Mouse (Mus musculus): Measurements from ENCODE around the gene Aldh3b1. TPM values are rescaled to one million over a fixed set of nuclear protein-coding genes. Genes with fewer than 3 reads are reported as not detected.

The Aldh3b1 gene
- polyA plus RNA-seq, 1 experiment from 2014 or later = 1.1 TPM

DNA sequence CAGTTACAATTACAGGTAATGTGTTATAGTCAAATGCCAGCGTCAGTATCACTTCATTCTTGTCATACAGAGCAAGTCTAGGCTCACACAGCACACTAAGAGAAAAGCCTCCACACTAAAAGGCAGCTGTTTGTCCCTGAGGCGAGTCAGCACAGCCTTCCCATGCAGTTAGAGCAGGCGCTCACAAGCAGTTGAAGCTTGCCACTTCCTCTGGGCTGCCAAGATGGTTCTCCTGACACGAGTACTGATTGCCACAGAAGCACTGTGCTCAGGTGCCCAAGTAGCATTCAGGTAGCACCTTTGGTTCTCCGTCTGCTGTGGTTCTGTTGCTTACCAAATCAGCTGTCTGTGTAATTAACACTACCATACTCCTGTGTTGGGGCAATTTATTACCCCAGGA, 40.5 kb downstream of the Aldh3b1 start:
- Histone ChIP-seq H3K4me3 (replicated peaks) (no peak overlapping the region), H3K9me3 (no peaks in the 10 kb centered on the region), H3K9ac (replicated peaks) (no peak overlapping the region), H3K27ac (no peak overlapping the region), H3K4me2 (replicated peaks) (no peak overlapping the region), H3K36me3 (peaks cover 82% of the 10 kb centered on the region), H3K27me3 (no peaks in the 10 kb centered on the region), H3K4me1 (replicated peaks) (no peaks in the 10 kb centered on the region)
- 94% methylated on average over 5 of the region's 5 CpGs for WGBS
- no peak for ATAC-seq

DNA sequence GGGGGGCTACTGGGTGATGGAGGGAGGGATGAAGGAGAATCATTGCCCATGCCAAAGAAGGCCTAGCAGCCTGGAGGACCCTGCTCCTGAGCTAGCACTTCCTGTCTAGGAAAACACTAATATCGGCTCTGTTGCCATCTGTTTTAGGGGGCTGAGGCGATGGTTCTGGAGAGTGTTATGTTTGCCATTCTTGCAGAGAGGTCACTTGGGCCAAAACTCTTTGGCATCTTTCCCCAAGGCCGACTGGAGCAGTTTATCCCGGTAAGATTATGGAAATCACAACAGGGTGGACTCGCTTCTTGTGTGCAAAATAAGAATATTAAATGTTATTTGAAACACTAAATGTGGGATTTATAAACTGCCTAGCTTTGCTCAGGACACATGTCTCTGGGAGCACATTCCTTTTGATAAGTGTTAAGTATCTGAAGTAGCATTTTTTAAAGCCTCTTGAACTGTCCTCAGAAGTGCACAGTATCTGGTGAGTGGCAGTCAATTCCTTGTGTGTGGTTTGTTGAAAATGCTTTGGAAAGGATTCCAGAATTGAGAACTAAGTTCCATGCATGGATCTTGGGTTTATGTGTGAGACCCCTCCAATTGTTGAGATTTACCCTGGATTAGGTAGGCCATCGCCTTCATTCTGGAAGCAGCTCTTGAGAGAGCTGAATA, 45.1 kb downstream of the Aldh3b1 start:
- H3K36me3 ChIP-seq = peaks cover 36% of the 10 kb centered on the region
- H3K9ac ChIP-seq (replicated peaks) = no peak overlapping the region
- no peaks in the 10 kb centered on the region for H3K9me3 ChIP-seq
- H3K4me2 ChIP-seq (replicated peaks) = no peak overlapping the region
- WGBS = 86% methylated on average over 6 of the region's 6 CpGs
- ATAC-seq = no peak
- H3K4me1 ChIP-seq (replicated peaks) = no peaks in the 10 kb centered on the region
- H3K4me3 ChIP-seq (replicated peaks) = no peak overlapping the region
- H3K27me3 ChIP-seq = no peaks in the 10 kb centered on the region
- no peak overlapping the region for H3K27ac ChIP-seq

DNA sequence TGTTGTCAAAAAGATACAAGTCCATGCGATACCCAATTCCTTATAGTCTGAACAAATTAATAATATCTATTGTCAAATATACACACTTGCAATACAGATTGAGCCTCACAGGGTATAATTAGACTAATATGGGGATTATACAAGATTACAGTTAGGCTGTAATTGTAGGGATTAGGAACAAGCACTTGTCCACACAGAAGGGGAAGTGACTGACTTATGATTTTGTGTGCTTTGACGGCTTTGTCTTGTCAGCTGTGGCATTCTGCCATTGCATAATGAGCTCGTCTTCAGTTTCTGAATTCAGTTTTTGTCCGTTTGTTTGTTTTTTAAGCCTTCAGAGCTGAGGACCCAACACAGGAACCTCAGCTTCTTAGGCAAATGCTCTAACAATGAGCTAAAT, 47.4 kb downstream of the Aldh3b1 start:
- Histone ChIP-seq H3K4me1 (replicated peaks) (no peaks in the 10 kb centered on the region), H3K36me3 (peaks cover 22% of the 10 kb centered on the region), H3K9ac (replicated peaks) (no peak overlapping the region), H3K27ac (no peak overlapping the region), H3K9me3 (no peaks in the 10 kb centered on the region), H3K27me3 (no peaks in the 10 kb centered on the region), H3K4me3 (replicated peaks) (no peak overlapping the region), H3K4me2 (replicated peaks) (no peak overlapping the region)
- ATAC-seq = no peak
- WGBS = 69% methylated on average over 4 of the region's 4 CpGs

DNA sequence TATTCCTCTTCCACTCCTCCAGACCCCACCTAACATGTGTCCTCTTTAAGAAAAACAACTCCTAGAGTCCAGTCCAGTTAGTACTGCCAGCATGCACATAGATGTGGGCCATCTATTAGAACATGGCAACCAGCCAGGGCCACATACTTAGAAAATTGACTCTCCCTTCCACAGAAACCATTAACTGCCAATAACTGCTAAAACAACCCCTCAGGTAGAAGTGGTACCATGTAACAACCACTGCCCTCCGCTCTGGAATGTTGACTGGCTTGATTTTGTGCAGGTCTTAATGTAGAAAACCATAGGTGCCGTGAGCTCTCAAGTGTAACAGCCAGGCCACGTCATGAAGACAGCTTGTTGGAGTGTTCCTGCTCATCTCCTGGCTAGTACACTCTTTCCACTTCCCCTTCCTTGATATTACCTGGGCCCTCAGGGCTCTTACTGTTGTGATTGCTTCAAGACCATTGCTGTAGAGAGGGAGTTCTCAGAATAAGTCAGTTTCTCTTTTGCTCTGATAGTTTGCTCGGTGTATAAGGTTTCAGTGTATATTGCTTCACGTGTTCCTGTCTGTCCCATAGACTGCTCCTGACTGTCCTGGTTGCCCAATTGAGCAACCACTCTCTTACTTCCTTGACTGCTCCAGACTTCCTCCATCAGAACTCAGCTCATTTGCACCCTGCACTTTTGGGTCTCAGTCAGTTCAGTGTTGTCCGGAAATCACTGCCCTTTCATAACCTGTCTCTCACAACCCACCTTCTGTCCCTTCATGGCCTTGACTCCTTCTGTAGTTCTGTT, 49.4 kb downstream of the Aldh3b1 start:
- H3K27me3 ChIP-seq = no peaks in the 10 kb centered on the region
- no peak for ATAC-seq
- H3K4me3 ChIP-seq (replicated peaks) = no peak overlapping the region
- WGBS = 97% methylated on average over 6 of the region's 6 CpGs
- H3K36me3 ChIP-seq = peaks cover 8% of the 10 kb centered on the region
- no peaks in the 10 kb centered on the region for H3K4me1 ChIP-seq (replicated peaks)
- H3K4me2 ChIP-seq (replicated peaks) = no peak overlapping the region
- no peaks in the 10 kb centered on the region for H3K9me3 ChIP-seq
- H3K9ac ChIP-seq (replicated peaks) = no peak overlapping the region
- H3K27ac ChIP-seq = no peak overlapping the region

DNA sequence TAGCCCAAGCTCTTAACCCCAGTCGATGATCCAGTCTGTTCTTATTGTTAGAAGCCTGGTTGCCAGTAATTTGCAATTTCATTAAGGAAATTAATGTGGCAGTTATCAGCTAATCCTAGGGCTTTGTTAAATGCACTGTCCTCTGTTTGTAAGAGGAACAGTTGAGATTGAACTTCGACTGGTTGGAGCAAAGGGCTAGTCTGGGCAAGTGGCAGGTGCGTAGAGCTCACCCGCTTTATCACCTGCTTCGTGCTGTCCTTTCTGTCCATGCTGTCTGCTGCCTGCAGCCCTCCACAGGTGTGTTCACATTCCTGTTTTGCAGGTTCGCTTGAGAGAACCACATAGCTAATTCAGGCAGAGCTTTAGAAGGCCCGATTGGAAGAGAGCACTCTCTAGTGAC, 54.6 kb downstream of the Aldh3b1 start:
- no peak overlapping the region for H3K4me2 ChIP-seq (replicated peaks)
- H3K27ac ChIP-seq = no peak overlapping the region
- H3K4me1 ChIP-seq (replicated peaks) = 0 out of 2 replicates have a peak, but pooled peaks cover 3% of the 10 kb centered on the region
- H3K27me3 ChIP-seq = no peaks in the 10 kb centered on the region
- H3K9me3 ChIP-seq = no peaks in the 10 kb centered on the region
- H3K36me3 ChIP-seq = peaks cover 3% of the 10 kb centered on the region; the same call in 1 of the 2 replicates
- 88% methylated on average over 7 of the region's 7 CpGs for WGBS
- ATAC-seq = no peak
- H3K4me3 ChIP-seq (replicated peaks) = no peak overlapping the region
- no peak overlapping the region for H3K9ac ChIP-seq (replicated peaks)

DNA sequence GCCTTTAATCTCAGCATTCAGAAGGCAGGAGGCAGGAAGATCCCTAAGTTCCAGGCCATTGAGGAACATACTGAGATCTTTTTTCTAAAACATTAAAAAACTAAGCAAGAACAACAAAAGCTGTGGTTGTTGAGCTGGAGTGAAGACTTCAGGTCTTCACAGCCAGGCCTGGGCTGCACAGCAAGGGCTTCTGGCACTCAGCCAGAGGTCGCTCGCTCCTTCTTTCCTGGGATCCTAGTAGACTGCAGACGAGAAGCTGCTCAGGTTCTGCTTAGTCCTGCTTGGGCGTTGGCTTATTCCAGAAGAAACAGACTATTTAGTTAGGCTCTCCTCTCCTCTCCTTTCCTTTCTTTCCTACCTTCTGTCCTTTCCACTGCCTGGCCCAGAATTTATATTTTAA, 57.2 kb downstream of the Aldh3b1 start:
- 73% methylated on average over 4 of the region's 4 CpGs for WGBS

DNA sequence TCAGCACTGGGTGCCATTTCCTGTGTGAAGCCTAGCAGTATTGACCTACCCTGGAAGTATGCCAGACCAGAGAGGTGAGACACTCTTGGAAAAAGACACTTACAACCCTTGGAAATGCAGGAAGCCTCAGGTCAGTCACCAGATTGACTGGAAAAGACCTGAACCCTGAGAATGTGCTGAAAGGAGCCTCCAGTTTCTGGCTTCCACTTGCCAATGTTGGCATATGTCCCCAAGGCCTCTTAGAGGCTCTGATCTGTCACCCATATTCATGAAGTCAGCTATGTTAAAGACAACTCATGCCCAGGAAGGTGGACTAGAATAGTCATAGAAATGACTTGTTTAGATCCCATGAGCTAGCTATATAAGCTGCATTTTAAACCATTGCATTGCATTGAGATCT, 58.1 kb downstream of the Aldh3b1 start:
- Histone ChIP-seq H3K9ac (replicated peaks) (no peak overlapping the region), H3K27me3 (no peaks in the 10 kb centered on the region), H3K36me3 (peaks cover 7% of the 10 kb centered on the region; the same call in 1 of the 2 replicates), H3K27ac (no peak overlapping the region), H3K4me1 (replicated peaks) (0 out of 2 replicates have a peak, but pooled peaks cover 3% of the 10 kb centered on the region), H3K4me3 (replicated peaks) (no peak overlapping the region), H3K4me2 (replicated peaks) (no peak overlapping the region), H3K9me3 (no peaks in the 10 kb centered on the region)
- no peak for ATAC-seq

More for the DNA sequence above, 57.2 kb downstream of the Aldh3b1 start:
- Histone ChIP-seq H3K27me3 (no peaks in the 10 kb centered on the region), H3K4me2 (replicated peaks) (no peak overlapping the region), H3K36me3 (peaks cover 3% of the 10 kb centered on the region; the same call in 1 of the 2 replicates), H3K4me3 (replicated peaks) (no peak overlapping the region), H3K9me3 (no peaks in the 10 kb centered on the region), H3K27ac (no peak overlapping the region), H3K4me1 (replicated peaks) (0 out of 2 replicates have a peak, but pooled peaks cover 3% of the 10 kb centered on the region), H3K9ac (replicated peaks) (no peak overlapping the region)
- no peak for ATAC-seq

DNA sequence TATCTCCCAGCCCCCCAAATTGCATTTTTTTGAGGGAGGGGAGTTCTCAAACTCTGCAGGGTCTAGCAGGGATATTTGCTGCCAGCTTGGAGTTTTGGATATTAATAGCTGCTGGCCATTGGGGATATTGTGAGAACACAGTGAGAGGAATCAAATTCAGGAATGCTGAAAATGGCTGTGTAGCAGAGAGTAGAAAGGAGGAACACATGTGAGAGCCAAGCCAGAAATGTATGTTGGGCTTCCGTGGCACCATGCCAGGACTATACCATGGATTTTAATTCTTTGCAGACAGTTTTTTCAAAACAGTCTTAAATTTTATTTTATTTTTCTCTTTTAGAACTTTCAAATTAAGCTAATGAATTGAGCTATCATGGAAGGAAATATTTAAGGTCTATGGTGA, 61.3 kb downstream of the Aldh3b1 start:
- H3K36me3 ChIP-seq = peaks cover 19% of the 10 kb centered on the region
- 97% methylated on average over 1 of the region's 1 CpGs for WGBS
- ATAC-seq = no peak

DNA sequence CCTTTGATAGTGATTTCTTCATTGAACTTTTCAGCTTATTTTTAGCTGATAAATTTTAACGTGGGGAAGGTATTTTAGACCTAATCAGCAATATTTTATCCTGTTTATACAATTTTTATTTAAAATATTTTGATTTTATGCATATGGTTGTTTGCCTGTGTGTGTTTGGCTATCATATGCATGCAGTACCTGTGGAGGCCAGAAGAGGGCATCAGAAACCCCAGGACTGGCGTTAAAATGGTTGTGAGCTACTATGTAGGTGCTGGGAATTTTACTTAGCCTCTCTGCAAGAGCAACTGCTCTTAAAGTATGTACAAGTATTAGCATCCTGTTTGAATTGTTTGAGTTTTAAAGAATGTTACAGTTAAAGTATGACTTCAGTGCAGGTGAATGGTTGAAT, 64.6 kb downstream of the Aldh3b1 start:
- Histone ChIP-seq H3K9me3 (no peaks in the 10 kb centered on the region), H3K36me3 (peaks cover 19% of the 10 kb centered on the region), H3K9ac (replicated peaks) (no peak overlapping the region), H3K4me3 (replicated peaks) (no peak overlapping the region), H3K27me3 (no peaks in the 10 kb centered on the region), H3K4me1 (replicated peaks) (no peaks in the 10 kb centered on the region), H3K27ac (no peak overlapping the region), H3K4me2 (replicated peaks) (no peak overlapping the region)
- no peak for ATAC-seq
- WGBS = 89% methylated on average over 2 of the region's 2 CpGs

More for the DNA sequence above, 61.3 kb downstream of the Aldh3b1 start:
- Histone ChIP-seq H3K4me1 (replicated peaks) (0 out of 2 replicates have a peak, but pooled peaks cover 3% of the 10 kb centered on the region), H3K9me3 (no peaks in the 10 kb centered on the region), H3K27me3 (no peaks in the 10 kb centered on the region), H3K9ac (replicated peaks) (no peak overlapping the region), H3K4me3 (replicated peaks) (no peak overlapping the region), H3K4me2 (replicated peaks) (no peak overlapping the region), H3K27ac (no peak overlapping the region)

Other genes with a start within 250 kb of the Aldh3b1 start
- 1.5 and 1.7 TPM in 2 replicates for gene Lrp5, start 243.2 kb downstream of the Aldh3b1 start, polyA plus RNA-seq (2015; fragmentation: Nextera tagmentation; extraction: Ambion mirVana)
- gene 1810055G02Rik, start 221.5 kb downstream of the Aldh3b1 start, polyA plus RNA-seq (2015; fragmentation: Nextera tagmentation; extraction: Ambion mirVana) = 27.9 and 30.1 TPM in 2 replicates
- gene Kmt5b, start 162.4 kb downstream of the Aldh3b1 start, polyA plus RNA-seq (2015; fragmentation: Nextera tagmentation; extraction: Ambion mirVana) = 56.7 and 61.6 TPM in 2 replicates
- 49.5 and 58.0 TPM in 2 replicates for gene Chka, start 78.0 kb downstream of the Aldh3b1 start, polyA plus RNA-seq (2015; fragmentation: Nextera tagmentation; extraction: Ambion mirVana)
- gene Tcirg1, start 22.7 kb downstream of the Aldh3b1 start, polyA plus RNA-seq (2015; fragmentation: Nextera tagmentation; extraction: Ambion mirVana) = 7.4 and 10.9 TPM in 2 replicates
- 232 TPM in 2 replicates for gene Ndufs8, start 17.0 kb downstream of the Aldh3b1 start, polyA plus RNA-seq (2015; fragmentation: Nextera tagmentation; extraction: Ambion mirVana)
- 5.6 and 8.1 TPM in 2 replicates for gene Unc93b1, start 5.4 kb upstream of the Aldh3b1 start, polyA plus RNA-seq (2015; fragmentation: Nextera tagmentation; extraction: Ambion mirVana)
- not detected in 2 replicates for gene Aldh3b3, start 28.8 kb upstream of the Aldh3b1 start, polyA plus RNA-seq (2015; fragmentation: Nextera tagmentation; extraction: Ambion mirVana)
- gene Aldh3b2, start 42.5 kb upstream of the Aldh3b1 start, polyA plus RNA-seq (2015; fragmentation: Nextera tagmentation; extraction: Ambion mirVana) = 0.09 and 0.18 TPM in 2 replicates
- 1.2 and 1.5 TPM in 2 replicates for gene Acy3, start 56.8 kb upstream of the Aldh3b1 start, polyA plus RNA-seq (2015; fragmentation: Nextera tagmentation; extraction: Ambion mirVana)
- gene Tbx10, start 62.9 kb upstream of the Aldh3b1 start, polyA plus RNA-seq (2015; fragmentation: Nextera tagmentation; extraction: Ambion mirVana) = not detected in 2 replicates
- gene Nudt8, start 70.8 kb upstream of the Aldh3b1 start, polyA plus RNA-seq (2015; fragmentation: Nextera tagmentation; extraction: Ambion mirVana) = 25.2 and 26.4 TPM in 2 replicates
- 4.9 and 5.5 TPM in 2 replicates for gene Gm49405, start 70.8 kb upstream of the Aldh3b1 start, polyA plus RNA-seq (2015; fragmentation: Nextera tagmentation; extraction: Ambion mirVana)
- gene Doc2g, start 73.5 kb upstream of the Aldh3b1 start, polyA plus RNA-seq (2015; fragmentation: Nextera tagmentation; extraction: Ambion mirVana) = 5.1 and 7.8 TPM in 2 replicates
- 203 and 210 TPM in 2 replicates for gene Ndufv1, start 83.0 kb upstream of the Aldh3b1 start, polyA plus RNA-seq (2015; fragmentation: Nextera tagmentation; extraction: Ambion mirVana)
- 372 and 375 TPM in 2 replicates for gene Gstp1, start 108.2 kb upstream of the Aldh3b1 start, polyA plus RNA-seq (2015; fragmentation: Nextera tagmentation; extraction: Ambion mirVana)
- gene Gstp2, start 116.2 kb upstream of the Aldh3b1 start, polyA plus RNA-seq (2015; fragmentation: Nextera tagmentation; extraction: Ambion mirVana) = 1.3 and 3.9 TPM in 2 replicates
- not detected in 2 replicates for gene Gstp3, start 129.8 kb upstream of the Aldh3b1 start, polyA plus RNA-seq (2015; fragmentation: Nextera tagmentation; extraction: Ambion mirVana)
- gene Cabp2, start 151.8 kb upstream of the Aldh3b1 start, polyA plus RNA-seq (2015; fragmentation: Nextera tagmentation; extraction: Ambion mirVana) = not detected in 2 replicates
- gene Cdk2ap2, start 167.4 kb upstream of the Aldh3b1 start, polyA plus RNA-seq (2015; fragmentation: Nextera tagmentation; extraction: Ambion mirVana) = 78.7 and 82.1 TPM in 2 replicates
- gene Pitpnm1, start 170.2 kb upstream of the Aldh3b1 start, polyA plus RNA-seq (2015; fragmentation: Nextera tagmentation; extraction: Ambion mirVana) = 45.0 and 45.9 TPM in 2 replicates
- 79.8 and 80.9 TPM in 2 replicates for gene Aip, start 196.1 kb upstream of the Aldh3b1 start, polyA plus RNA-seq (2015; fragmentation: Nextera tagmentation; extraction: Ambion mirVana)
- 0.05 and 0.08 TPM in 2 replicates for gene Gpr152, start 210.0 kb upstream of the Aldh3b1 start, polyA plus RNA-seq (2015; fragmentation: Nextera tagmentation; extraction: Ambion mirVana)
- gene Cabp4, start 214.2 kb upstream of the Aldh3b1 start, polyA plus RNA-seq (2015; fragmentation: Nextera tagmentation; extraction: Ambion mirVana) = 0.19 and 0.34 TPM in 2 replicates
- 121 and 127 TPM in 2 replicates for gene Coro1b, start 218.8 kb upstream of the Aldh3b1 start, polyA plus RNA-seq (2015; fragmentation: Nextera tagmentation; extraction: Ambion mirVana)
- 0.24 and 0.50 TPM in 2 replicates for gene Ptprcap, start 223.8 kb upstream of the Aldh3b1 start, polyA plus RNA-seq (2015; fragmentation: Nextera tagmentation; extraction: Ambion mirVana)
- gene Rps6kb2, start 233.5 kb upstream of the Aldh3b1 start, polyA plus RNA-seq (2015; fragmentation: Nextera tagmentation; extraction: Ambion mirVana) = 60.5 and 62.9 TPM in 2 replicates
- 4.2 and 4.8 TPM in 2 replicates for gene Carns1, start 245.7 kb upstream of the Aldh3b1 start, polyA plus RNA-seq (2015; fragmentation: Nextera tagmentation; extraction: Ambion mirVana)

Measured in midbrain, embryonic 13.5 days (tissue).